Mouse (Mus musculus) CH12.LX (cell line): Measurements from ENCODE around the gene Casp7. TPM values are rescaled to one million over a fixed set of nuclear protein-coding genes. Genes with fewer than 3 reads are reported as not detected.

Source experiments
- DNase-seq: peaks from one replicate; pipeline ENCODE4 v3.0.0-alpha.2; 2013; ENCODE audit errors: extremely low read depth
- H3K27ac ChIP-seq: 2 replicates; pipeline ENCODE4 v1.5.1; 2012; ENCODE audit warnings: low read depth, mild to moderate bottlenecking, control low read depth, moderate library complexity; ENCODE audit not compliant: insufficient read depth
- H3K27me3 ChIP-seq: replicated peaks from 2 replicates; pipeline ENCODE3; 2012; ENCODE audit warnings: inconsistent platforms
- H3K36me3 ChIP-seq, 2 experiments: replicated peaks in 1 of 2; 2 replicates each; pipeline versions ENCODE3 to v1.6.1; 2012; ENCODE audit warnings: inconsistent platforms in 1 of 2, low read length in 1 of 2, mild to moderate bottlenecking in 1 of 2, mixed read lengths in 1 of 2, moderate library complexity in 1 of 2; ENCODE audit not compliant: control insufficient read depth in 1 of 2, insufficient read depth in 1 of 2
- H3K4me1 ChIP-seq, 2 experiments: 2 replicates each; pipeline ENCODE4 v1.6.1; 2012; ENCODE audit warnings: inconsistent platforms in 1 of 2, moderate library complexity in 1 of 2; ENCODE audit not compliant: insufficient read depth in 2 of 2, control insufficient read depth in 1 of 2
- H3K4me2 ChIP-seq: 2 replicates; pipeline ENCODE4 v1.6.1; 2012; ENCODE audit warnings: low read depth, mild to moderate bottlenecking, control low read depth; ENCODE audit not compliant: poor library complexity, insufficient read depth, severe bottlenecking
- H3K4me3 ChIP-seq, 3 experiments: fragments of 150-350 bp in 1 of 3; sonication (generic) in 1 of 3; replicated peaks in 1 of 3; 2 replicates each; pipeline versions ENCODE3 to v1.5.1; 2011 to 2012; ENCODE audit warnings: low read depth in 2 of 3, low read length in 2 of 3, mild to moderate bottlenecking in 2 of 3, moderate library complexity in 2 of 3, control low read depth in 1 of 3, improper control_type of control experiment in 1 of 3, inconsistent platforms in 1 of 3, mixed read lengths in 1 of 3; ENCODE audit not compliant: poor library complexity in 1 of 3
- H3K79me2 ChIP-seq: replicated peaks from 2 replicates; pipeline ENCODE4 v1.6.1; 2012; ENCODE audit warnings: mild to moderate bottlenecking, moderate library complexity; ENCODE audit not compliant: control insufficient read depth, poor library complexity, insufficient read depth, severe bottlenecking; ENCODE audit errors: extremely low read depth
- H3K9ac ChIP-seq: 2 replicates; pipeline ENCODE4 v1.6.1; 2012; ENCODE audit warnings: low read depth, mild to moderate bottlenecking, control low read depth, moderate library complexity; ENCODE audit not compliant: insufficient read depth
- H3K9me3 ChIP-seq: replicated peaks from 2 replicates; pipeline ENCODE3; 2012; ENCODE audit warnings: low read length, inconsistent platforms, mixed read lengths
- BHLHE40 ChIP-seq: IDR thresholded peaks from 2 replicates; pipeline ENCODE4 v1.6.1; 2011; ENCODE audit warnings: mild to moderate bottlenecking, low read depth, low read length, improper control_type of control experiment
- CHD1 ChIP-seq: IDR thresholded peaks from 2 replicates; pipeline ENCODE4 v1.6.1; 2012; ENCODE audit warnings: low read depth, low read length, improper control_type of control experiment, inconsistent platforms
- CHD2 ChIP-seq: IDR thresholded peaks from 2 replicates; pipeline ENCODE4 v1.6.1; 2011; ENCODE audit warnings: low read length, improper control_type of control experiment
- ETS1 ChIP-seq: conservative IDR thresholded peaks from 2 replicates; pipeline ENCODE4 v1.6.1; 2012; ENCODE audit warnings: low read depth, mild to moderate bottlenecking, inconsistent platforms, low read length, improper control_type of control experiment, moderate library complexity
- GABPA ChIP-seq: IDR thresholded peaks from 2 replicates; pipeline ENCODE4 v1.6.1; 2012; ENCODE audit warnings: low read depth, low read length, improper control_type of control experiment, inconsistent platforms; ENCODE audit not compliant: insufficient replicate concordance
- HCFC1 ChIP-seq: IDR thresholded peaks from 2 replicates; pipeline ENCODE4 v1.6.1; 2012; ENCODE audit warnings: low read depth, mild to moderate bottlenecking, inconsistent platforms, low read length, improper control_type of control experiment
- MAFK ChIP-seq: IDR thresholded peaks from 2 replicates; pipeline ENCODE4 v1.6.1; 2011; ENCODE audit warnings: low read length, improper control_type of control experiment; ENCODE audit not compliant: insufficient replicate concordance
- MXI1 ChIP-seq: IDR thresholded peaks from 2 replicates; pipeline ENCODE4 v1.6.1; 2011; ENCODE audit warnings: mild to moderate bottlenecking, low read depth, low read length, improper control_type of control experiment
- NELFE ChIP-seq: IDR thresholded peaks from 2 replicates; pipeline ENCODE4 v1.6.1; 2011; ENCODE audit warnings: low read depth, low read length, improper control_type of control experiment
- NRF1 ChIP-seq: IDR thresholded peaks from 2 replicates; pipeline ENCODE4 v1.6.1; 2014; ENCODE audit warnings: low read depth, mild to moderate bottlenecking, inconsistent platforms, low read length, improper control_type of control experiment, moderate library complexity
- RCOR1 ChIP-seq: conservative IDR thresholded peaks from 2 replicates; pipeline ENCODE4 v1.6.1; 2012; ENCODE audit warnings: low read depth, mild to moderate bottlenecking, inconsistent platforms, low read length, improper control_type of control experiment
- SIN3A ChIP-seq: IDR thresholded peaks from 2 replicates; pipeline ENCODE4 v1.6.1; 2012; ENCODE audit warnings: low read length, improper control_type of control experiment, inconsistent platforms
- TBP ChIP-seq: conservative IDR thresholded peaks from 2 replicates; pipeline ENCODE4 v1.6.1; 2011; ENCODE audit warnings: low read depth, low read length, improper control_type of control experiment
- USF1 ChIP-seq: IDR thresholded peaks from 2 replicates; pipeline ENCODE4 v1.6.1; 2014; ENCODE audit warnings: low read depth, mild to moderate bottlenecking, inconsistent platforms, low read length, improper control_type of control experiment
- ZC3H11A ChIP-seq: IDR thresholded peaks from 2 replicates; pipeline ENCODE4 v1.6.1; 2012; ENCODE audit warnings: low read depth, mild to moderate bottlenecking, inconsistent platforms, low read length, improper control_type of control experiment
- ZMIZ1 ChIP-seq: IDR thresholded peaks from 2 replicates; pipeline ENCODE4 v1.6.1; 2012; ENCODE audit warnings: low read depth, mild to moderate bottlenecking, inconsistent platforms, low read length, improper control_type of control experiment
- ZNF384 ChIP-seq: IDR thresholded peaks from 2 replicates; pipeline ENCODE4 v1.6.1; 2012; ENCODE audit warnings: low read depth, low read length, improper control_type of control experiment, inconsistent platforms
- dilution Hi-C: fragments of 300-500 bp; cut with MboI; formaldehyde crosslinking; loops from 2 replicates; pipeline ENCODE4 v1.14.3; 2020; ENCODE audit warnings: low sequenced_read_pairs; ENCODE audit not compliant: extremely low pct_unique_long_range_greater_than_20kb, extremely low pct_ligation_motif_present
- in situ Hi-C: fragments of 300-500 bp; cut with MboI; formaldehyde crosslinking; loops from 3 replicates; pipeline ENCODE4 v1.14.3; 2019; ENCODE audit warnings: low sequenced_read_pairs, low pct_ligation_motif_present, low pct_unique_long_range_greater_than_20kb, mixed read lengths
- polyA plus RNA-seq: library from polyadenylated mRNA; unstranded; fragments of >175 nt; gene quantifications from 2 replicates; pipeline ENCODE4 v1.2.1, GENCODE M21; 2012; ENCODE audit warnings: low read depth; ENCODE audit not compliant: insufficient read length
- total RNA-seq, 2 experiments: library from RNA; depleted of rRNA; stranded (reverse); fragments of 300-350 nt in 1 of 2; fragments of >200 nt in 1 of 2; gene quantifications; 2 replicates each; pipeline ENCODE4 v1.2.3; 2012 to 2014

The Casp7 gene
- total and polyA plus RNA-seq, 3 experiments, result 6.3 to 11.8 (median 6.8) TPM

DNA sequence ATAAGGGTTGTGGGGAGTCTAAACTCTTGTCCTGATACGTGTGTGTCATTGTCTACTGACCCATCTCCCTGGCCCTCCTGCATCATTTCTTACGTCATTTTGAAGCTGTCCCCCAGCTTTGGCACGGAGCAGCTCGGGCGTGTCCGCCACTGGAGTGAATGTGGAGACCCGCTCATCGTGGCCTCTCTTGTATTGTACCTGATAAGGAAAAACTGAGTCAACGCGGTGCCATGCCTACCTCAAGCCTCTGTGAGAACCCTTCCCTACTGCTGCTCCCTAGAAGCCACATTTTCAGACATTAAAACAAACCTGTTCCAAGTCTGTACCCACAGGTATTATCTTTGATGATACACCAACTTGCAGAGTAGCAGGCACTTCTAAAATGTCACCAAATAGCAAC, 15.5 kb upstream of the Casp7 start:
- Histone ChIP-seq H3K4me1 (no peaks in the 10 kb centered on the region; a peak in 1 of 4 replicates), H3K9ac (no peak overlapping the region), H3K27me3 (no peaks in the 10 kb centered on the region), H3K36me3 (no peaks in the 10 kb centered on the region), H3K4me3 (no peak overlapping the region), H3K4me2 (no peak overlapping the region), H3K9me3 (no peaks in the 10 kb centered on the region), H3K79me2 (no peaks in the 10 kb centered on the region), H3K27ac (no peak overlapping the region)
- no peak for TF ChIP-seq HCFC1
- TF ChIP-seq NRF1, result no peak
- no peak for TF ChIP-seq RCOR1
- TF ChIP-seq BHLHE40, result no peak
- TF ChIP-seq CHD1, result no peak
- no peak for TF ChIP-seq MXI1
- TF ChIP-seq MAFK, result no peak
- no peak for TF ChIP-seq ETS1
- in situ Hi-C loops, result no loop called here
- dilution Hi-C loops, result no loop called here
- DNase-seq, result no peak

- H3K79me2 ChIP-seq, result no peaks in the 10 kb centered on the region
- no peaks in the 10 kb centered on the region for H3K36me3 ChIP-seq
- TF ChIP-seq ZNF384 (0 out of 2 replicates have a peak, but pooled peaks have one; percentile 42), BHLHE40 (no peak)
- dilution Hi-C loops (no loop called here), in situ Hi-C loops (no loop called here)
- H3K27ac ChIP-seq, result no peak overlapping the region
- H3K4me3 ChIP-seq, result no peak overlapping the region
- no peak overlapping the region for H3K9ac ChIP-seq
- H3K4me1 ChIP-seq, result no peaks in the 10 kb centered on the region
- H3K27me3 ChIP-seq, result no peaks in the 10 kb centered on the region
- DNase-seq, result no peak
- H3K9me3 ChIP-seq, result no peaks in the 10 kb centered on the region
- no peak overlapping the region for H3K4me2 ChIP-seq
These were observed 11.4 kb upstream of the Casp7 start for GRCm38 (mm10) chr19:56385546-56385945.

- no peak overlapping the region for H3K4me3 ChIP-seq
- H3K9me3 ChIP-seq, result no peaks in the 10 kb centered on the region
- H3K27ac ChIP-seq, result no peak overlapping the region
- peaks cover 0 to under 1% of the 10 kb centered on the region in 2 experiments; a peak in 1 of 4 replicates for H3K4me1 ChIP-seq
- no peak overlapping the region for H3K4me2 ChIP-seq
- no peaks in the 10 kb centered on the region for H3K36me3 ChIP-seq
- no peaks in the 10 kb centered on the region for H3K79me2 ChIP-seq
- DNase-seq, result no peak
- no peaks in the 10 kb centered on the region for H3K27me3 ChIP-seq
- dilution Hi-C loops, result no loop called here
- H3K9ac ChIP-seq, result no peak overlapping the region
- TF ChIP-seq CHD2 (no peak), ZMIZ1 (no peak), TBP (no peak), ZC3H11A (no peak), SIN3A (no peak), USF1 (no peak), MAFK (no peak), GABPA (no peak), NELFE (no peak)
- TF ChIP-seq, all 38 proteins: peak for 0
- in situ Hi-C loops, result no loop called here
These were observed 10.8 kb upstream of the Casp7 start for GRCm38 (mm10) chr19:56386095-56386494.
